Mouse (Mus musculus) gonadal fat pad, adult 2 months (tissue): ENCODE data around the gene Ints6l. TPM values are rescaled to one million over a fixed set of nuclear protein-coding genes. Genes with fewer than 3 reads are reported as not detected.
"Not testable (repeated sequence)": the region's sequence is repeated elsewhere in the genome, so short reads cannot be mapped to it uniquely, and the experiment has no call there.

ENCODE experiments used
- DNase-seq: peaks from one replicate; pipeline ENCODE4 v3.0.0-alpha.2; 2012; ENCODE audit warnings: low read depth
- polyA plus RNA-seq: library from polyadenylated mRNA; depleted of rRNA; stranded (reverse); fragments of >200 nt; gene quantifications from 2 replicates; pipeline ENCODE4 v1.2.3, GENCODE M21; 2012; rRNA removed

Ints6l gene
- polyA plus RNA-seq: 21.5 and 26.9 TPM in 2 replicates

DNA sequence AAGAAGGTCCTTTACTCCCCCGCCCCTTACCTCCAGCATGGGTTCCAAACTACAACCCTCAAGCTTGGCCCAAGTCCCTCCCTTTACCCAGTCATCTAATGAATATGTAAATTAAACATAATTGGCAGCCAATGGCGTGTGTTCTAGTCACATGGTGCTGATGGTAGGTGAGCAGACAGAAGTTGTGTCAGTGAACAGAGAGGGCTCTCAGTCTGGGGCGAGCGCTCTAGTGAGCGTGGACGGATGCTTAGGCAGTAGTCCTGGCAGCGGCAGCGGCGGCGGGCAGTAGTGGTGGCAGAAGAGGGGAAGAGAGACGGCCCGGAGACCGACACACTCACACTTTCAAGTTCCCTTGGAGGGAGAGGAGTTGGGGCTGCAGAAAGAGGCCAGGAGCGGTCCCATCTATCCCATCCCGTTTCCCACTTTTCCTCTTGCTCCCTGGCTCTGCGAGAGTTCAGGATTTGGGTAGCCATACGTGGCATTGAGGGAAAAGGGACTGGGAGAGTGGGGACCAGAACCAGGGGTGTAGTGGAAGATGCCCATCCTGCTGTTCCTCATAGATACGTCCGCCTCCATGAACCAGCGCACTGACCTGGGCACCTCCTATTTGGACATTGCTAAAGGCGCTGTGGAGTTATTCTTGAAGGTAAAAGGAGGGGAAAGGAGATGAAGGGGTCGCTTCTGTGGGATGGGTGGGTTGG, at the start of gene Ints6l:
TSS of gene Ints6l (plus strand) at position 187 of the 701 bp plus-strand sequence.
- DNase-seq: no peak

DNA sequence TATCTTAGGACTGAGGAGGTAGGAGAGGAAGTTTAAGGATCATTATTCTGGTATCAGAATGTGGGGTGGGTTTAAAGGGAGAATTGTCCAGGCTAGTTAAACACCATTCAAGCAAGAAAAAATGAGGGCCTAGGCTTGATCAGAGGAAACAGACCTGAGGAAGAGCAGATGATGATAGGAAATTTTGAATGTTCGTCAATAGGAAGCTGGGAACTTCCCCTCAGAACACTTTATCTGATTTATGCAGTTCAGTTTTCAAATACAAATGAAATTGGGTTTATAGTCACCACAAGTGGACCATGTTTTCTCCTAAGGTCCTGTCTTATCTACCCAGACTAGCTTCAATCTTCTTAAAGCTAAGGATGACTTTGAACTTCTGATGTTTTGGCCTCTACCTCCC, 49.2 kb upstream of the Ints6l start:
- no peak for DNase-seq

DNA sequence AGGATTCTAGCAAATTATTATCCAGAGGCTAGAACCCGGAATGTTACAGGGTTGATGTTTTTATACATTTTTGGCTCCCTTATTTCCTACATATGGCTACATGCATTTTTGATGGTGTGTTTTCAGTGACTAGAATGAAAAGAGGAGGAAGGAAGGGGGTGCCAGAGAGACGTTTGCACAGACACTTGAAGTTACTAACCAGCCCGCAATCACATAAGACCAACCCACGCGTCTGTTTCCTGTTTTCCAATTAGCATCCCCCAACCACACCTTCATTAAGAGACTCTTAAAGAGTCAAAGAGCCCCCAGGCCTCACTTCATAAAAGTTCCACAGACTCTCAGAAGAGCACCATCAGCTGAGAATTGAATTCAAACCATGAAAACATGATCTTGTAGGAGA, 48.5 kb upstream of the Ints6l start:
- no peak for DNase-seq

DNA sequence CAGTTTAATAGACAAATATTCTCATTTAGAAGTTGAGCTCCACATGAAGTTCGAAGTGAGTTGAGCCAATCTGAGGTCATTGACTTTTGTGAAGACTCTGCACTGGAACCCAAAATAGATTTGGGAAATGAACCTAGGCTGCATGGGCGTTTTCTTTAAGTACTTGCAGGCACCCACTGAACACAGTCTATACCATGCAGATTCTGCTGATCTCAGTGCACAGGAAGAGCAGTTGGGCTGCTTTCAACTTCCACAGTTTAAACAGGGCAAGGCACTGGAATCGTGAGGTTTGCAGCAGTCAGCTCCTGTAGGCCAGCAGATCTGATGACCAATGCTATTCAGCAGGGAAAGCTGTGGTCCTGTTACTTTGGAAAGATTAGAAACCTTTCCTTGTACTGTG, 38.4 kb upstream of the Ints6l start:
- DNase-seq: no peak

DNA sequence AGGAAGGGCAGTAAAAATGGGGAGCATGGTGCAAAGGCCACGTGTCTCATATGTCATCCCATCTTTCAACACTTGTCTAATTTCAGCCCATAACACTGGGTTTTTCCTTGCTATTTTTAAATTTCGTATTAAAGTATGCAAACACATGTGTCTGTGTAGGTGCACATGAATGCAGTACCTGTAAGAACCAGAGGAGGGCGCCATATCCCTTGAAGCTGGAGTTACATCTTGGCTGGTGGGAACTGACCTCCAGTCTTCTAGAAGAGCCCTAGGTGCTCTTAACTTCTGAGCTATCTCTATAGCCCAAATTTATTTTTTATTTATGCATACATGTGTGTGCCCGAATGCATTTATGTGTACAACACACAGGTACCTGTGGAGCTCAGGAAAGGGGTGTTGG, 37.1 kb upstream of the Ints6l start:
- DNase-seq: no peak

DNA sequence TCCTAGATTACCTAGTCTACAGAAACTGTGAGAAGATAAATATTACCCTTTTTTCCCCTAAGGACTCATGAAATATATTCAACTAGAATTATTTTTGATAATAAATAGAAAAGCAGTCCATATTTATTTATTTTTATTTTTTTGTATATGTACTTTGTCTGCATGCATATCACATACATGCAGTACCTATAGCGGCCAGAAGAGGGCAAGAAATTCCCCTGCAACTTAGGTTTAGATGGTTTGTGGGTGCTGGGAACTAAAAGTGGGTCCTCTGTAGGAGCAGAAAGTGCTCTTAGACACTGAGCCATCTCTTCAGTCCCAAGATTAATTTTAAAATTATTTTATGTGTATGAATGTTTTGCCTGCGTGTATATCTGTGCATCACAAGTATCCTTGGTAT, 24.1 kb upstream of the Ints6l start:
- DNase-seq: no peak

DNA sequence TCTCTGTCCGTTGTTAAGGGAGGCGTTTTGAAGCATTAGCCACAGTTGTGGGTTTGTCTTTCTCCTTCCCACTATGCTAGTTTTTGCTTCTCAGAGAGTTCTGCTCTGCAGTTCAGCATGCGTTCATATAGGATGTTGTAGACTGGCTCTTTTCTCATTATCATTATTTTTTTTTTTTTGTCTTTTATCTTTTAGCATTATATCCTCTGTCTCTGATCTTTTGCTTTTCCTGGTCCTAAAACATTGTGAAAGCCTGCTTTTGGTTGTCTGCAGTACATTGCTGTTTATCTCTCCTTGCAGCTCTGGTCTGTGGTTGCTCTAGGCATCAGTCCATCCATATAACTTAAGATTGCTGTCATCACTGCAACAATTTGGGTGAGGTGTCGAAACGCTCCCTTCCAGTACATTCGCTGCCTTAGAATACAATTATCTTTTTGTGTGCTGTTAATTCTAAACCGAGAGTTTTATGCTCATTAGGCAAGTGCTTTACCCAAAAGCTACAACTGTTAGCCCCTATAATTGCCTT, 18.8 kb upstream of the Ints6l start:
- DNase-seq: no peak

DNA sequence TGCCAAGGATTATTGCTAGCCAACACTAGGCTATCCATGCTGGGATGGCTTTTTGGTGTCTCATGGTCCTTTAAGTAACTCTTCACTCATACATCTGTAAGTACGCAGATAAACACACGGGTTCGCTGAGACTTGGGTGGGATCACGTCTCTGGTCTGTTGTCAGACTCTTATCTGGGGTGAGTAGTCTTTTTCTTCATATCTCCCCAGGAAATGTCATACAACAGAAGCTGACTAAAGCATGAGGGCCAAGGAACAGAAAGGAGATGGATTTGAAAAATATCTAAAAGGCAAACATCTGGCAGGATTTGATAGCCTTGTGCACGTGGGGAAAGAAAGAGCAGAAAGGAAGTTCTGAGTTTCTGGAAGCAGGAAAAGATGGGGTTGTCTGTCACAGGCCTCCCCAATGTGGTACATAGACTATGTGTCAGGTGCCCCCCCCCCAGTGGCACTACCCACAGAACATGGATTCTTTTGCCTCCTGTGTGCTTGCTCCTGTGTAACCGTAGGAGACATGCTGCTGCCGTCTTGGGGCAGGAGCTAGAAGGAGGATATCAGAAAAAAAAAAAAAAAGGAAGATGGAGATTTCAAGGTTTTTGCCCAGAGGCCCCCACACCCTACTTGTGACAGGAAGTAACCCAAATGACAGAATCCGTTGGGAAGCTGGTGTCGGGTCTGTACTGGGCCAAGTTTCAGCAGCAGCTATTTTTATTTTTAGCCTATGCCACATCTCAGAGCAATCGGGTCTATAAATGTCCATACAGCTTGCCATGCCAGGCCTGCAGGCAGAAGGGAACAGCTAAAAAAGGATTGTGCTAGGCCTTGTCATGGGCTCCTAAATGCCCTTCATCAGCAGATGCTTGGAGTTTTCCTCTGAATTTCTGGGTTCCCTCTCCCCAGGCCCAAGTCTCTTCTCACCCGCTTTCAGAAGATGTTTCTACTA, 7.9 kb upstream of the Ints6l start:
- no peak for DNase-seq

DNA sequence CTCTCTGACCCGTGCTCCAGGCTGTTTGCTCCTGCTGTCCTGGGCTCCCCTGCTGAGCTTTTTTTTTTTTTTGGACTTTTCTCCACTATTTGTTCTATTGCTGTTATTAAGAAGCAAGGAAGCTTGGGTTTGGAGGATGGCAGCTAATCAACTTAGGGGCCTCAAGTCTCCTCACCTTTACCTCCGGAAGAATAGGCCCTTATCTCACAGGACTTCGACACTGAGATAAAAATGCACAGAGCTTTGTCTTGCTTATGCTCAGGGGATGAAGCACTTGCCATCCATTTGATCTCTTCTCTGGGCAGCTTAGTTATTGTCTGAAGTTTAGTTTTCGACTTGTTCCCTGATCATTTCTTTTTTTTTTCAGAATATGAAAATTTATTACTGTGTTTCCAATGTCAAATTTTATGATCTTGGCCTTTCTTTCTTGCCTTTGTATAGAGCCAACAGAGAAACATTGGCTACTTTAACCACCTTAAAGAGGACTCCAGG, 7.1 kb upstream of the Ints6l start, which contains the start of gene Gm2174:
TSS of gene Gm2174 (plus strand) at position 442 of the 492 bp plus-strand sequence.
- DNase-seq: no peak

DNA sequence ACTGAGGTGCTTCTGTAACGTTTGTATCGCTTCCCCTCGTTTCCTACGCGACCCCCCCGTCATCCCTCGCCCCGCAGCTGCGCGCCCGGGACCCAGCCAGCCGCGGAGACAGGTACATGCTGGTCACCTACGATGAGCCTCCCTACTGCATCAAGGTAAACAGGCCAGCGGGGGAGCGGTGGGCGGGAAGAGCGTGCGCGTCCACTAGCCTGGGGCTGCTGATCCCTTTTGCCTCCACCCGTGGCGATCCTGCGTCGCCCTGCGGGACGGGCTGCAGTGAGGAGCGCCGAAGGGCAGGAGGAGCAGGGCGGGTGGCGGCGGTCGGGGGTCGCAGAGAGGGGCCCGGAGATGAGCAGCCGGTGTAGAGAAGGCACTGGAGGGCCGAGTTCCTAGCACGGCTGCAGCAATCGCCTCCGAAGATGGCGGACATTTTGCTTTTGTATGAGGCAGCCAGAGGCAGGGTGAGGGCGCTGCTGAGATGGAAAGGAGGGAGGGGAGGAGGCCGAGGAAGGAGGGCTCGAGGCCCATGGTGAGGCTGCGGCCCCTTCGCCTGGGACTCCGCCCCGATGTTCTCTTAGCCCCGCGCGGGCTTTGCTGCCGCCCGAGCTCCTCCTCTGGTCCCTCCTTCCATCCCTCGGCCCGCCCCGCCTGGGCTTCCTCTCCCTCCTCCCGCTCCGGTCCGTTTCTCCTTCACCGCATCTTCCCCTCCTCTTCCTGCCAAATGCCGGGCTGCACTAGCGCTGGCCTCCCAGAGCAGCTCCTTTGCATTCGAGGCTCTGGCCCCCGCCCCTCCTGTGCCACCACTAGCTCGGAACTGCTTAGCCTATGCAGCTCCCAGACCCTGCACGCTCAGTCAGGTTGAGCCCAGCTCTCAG, 952 bp downstream of the Ints6l start:
- DNase-seq: no peak

DNA sequence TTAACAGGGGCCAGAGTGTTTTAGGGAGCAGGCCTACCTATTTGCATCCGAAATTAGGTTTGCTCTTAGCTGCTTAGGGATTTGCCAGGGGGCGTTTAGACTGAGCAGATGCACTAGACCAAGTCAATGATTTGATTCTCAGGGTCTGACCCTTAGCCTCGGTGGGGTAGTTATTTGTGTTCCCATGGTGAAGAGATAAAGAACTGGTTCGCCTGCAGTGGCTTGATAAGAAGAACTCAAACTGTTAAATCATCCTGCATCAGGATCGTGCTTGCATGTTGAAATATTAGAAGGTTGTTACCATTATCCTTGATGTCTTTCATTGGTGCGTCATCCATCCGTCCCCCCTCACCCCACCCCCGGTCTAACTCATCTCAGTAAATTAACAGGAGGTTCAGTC, 1.7 kb downstream of the Ints6l start:
- no peak for DNase-seq

DNA sequence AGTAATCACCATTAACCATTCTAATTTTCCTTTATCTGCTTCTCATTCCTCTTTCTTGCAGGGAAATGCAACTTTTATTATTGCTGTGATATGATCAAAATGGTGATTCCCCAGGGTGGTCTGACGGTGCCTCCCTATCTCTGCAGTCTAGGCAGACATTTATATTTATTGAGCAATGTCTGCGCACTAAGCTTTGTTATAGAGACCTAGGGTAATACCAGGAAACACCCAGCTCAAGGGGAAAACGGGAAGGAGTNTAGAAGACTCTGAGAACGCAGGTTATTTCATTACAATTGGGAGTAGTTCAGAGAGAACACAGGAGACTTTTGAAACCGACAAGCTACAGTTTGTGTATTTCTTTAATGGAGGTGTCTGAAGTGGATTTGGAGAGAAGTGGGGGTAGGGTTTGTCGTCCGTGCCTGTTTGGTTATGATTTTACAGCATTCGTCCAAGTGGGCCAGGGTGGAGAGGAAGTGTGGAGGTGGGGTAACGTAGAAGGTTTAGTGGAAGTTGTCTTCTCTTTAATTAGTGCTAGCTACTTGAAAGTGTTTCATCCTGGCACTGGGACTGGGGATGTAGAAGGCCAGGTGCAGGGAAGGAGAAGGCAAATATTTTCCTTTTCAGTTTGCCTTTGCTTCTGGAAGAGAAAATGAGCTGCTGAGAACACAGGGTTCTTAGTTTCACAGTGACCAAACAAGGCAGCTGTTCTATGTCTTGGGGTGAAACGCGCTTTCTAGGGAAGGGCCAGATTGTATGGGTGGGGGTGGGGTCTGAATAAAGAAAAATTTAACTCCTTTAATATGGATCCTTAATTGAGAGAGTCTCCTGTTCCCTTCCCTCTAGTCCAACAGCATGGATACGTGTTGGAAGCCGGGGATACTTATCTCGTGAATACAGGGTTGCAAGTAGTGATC, 7.6 kb downstream of the Ints6l start:
- no peak for DNase-seq

DNA sequence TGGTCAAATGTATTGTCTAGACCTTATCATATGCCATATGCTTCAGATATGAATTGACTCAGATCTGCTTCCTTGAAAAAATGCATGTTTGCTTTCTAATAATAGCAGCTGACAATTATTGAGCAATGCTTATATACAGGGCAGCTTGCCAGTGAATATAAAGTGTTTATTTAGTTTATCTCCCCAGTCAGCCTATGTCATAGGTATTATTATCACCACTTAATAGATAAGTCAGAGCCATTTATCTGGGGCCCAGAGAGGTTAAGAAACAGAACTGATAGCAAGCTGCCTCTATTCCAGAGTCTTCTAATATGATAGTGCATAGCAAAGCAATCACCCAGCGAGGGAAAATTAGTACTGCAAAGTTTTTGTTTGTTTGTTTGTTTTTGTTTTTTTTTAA, 10.2 kb downstream of the Ints6l start:
- no peak for DNase-seq

DNA sequence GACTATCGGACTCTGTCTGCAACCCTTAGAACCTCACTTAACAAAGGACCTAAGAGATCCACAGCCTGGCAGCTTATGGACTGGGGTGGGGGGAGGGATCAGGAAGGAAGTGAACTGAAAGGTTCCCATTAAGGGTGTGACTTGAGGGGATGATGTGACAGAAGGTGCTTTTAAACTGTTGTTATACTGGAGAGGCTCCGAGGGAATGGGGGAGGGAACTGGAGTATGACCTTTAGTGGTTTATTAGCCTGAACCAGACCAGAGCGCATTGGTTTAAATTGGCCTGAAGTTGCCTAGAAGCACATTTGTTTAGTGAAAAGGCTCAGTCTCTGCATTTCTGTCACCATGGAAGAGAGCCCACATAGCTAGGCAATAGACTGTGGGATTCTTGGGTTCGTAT, 13.0 kb downstream of the Ints6l start:
- no peak for DNase-seq

DNA sequence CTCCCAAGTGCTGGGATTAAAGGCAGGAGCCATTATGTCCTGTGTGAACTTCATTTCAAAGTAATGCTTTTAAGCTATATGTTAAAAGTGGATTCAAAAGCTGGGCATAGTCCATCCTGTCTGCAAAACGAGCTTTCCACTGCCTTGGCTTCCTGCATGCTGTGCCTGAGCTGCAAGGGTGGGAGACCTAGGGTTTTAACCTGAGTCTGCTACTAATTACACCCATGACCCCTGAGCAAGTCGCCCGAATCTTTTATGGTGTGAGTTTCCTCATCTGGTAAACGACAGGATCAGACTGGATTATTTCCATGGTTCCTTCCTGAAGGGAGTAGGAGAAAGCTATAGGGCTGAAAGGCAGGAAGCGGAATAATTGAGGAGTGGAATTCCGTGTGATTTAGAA, 13.8 kb downstream of the Ints6l start:
- DNase-seq: no peak

DNA sequence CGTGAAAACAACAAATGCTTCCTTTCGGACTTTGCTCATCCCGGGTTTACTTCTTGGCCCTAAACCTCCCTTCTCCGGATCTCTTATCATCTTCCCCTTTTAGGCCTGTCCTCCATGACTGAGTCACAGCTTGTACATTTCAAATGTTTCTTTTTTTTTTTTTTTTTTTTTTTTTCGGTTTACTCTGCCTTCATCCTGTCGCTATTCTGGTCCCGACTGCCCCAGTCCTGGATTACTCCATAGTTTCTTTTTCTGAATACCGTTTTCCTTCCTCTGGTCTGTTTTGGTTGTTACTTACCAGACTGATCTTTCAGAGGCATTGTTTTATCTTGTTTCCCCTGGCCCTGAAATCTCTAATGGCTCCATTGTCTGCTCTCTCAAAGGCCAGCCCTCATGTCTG, 19.4 kb downstream of the Ints6l start:
- no peak for DNase-seq

DNA sequence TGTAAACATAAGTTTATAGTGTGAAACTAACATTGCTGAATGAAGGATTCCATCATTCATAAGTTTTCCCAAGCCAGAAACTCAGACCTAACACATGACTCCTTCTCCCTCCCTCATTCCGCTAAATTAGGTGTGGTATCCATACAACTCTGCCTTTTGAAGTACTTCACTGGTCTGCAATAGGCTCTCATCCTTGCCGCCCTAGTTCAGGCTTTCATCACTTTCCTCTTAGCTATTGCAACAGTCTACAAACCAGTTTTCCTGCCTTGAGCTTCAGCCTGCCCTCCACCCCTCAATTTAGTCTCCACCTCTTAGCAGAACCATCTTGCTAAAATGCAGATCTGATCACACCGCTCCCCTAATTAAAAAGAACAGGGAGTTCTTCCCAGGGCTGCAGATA, 22.9 kb downstream of the Ints6l start:
- DNase-seq: no peak

DNA sequence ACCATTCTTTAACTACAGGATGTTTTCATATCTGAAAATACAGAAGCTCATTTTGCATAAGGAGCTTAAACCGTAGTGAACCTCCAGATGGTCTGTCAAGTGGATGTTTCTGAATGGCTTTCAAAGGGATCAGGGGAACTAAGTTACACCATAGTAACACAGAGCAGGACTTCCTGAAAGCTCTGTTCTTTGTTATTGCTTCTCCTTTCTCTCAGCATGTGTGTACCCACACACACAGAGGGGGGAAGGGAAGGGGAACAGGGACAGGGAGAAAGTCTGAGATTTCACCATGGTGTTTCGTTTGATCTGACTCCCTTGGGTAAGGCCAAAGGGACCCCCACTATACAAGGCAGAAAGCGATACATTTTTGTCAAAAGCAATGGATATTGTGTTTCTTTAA, 27.2 kb downstream of the Ints6l start:
- DNase-seq: no peak

DNA sequence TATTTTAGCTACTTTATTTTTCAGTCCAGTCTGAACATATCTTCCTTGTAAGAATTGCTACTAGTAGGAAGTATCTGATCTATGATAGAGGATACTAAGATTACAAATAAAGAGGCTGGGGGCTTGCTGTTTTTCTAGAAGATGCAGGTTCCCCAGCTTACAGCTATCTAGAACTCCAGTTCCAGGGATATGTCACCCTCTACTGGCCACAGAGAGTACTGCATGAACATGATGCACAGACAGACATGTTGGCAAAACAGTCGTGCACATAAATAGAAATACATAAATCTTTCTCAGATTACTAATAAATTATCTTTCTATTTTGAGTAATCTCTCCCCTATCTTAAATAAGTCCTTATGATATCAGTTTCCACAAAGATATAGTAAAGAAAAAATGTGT, 35.1 kb downstream of the Ints6l start:
- DNase-seq: no peak

DNA sequence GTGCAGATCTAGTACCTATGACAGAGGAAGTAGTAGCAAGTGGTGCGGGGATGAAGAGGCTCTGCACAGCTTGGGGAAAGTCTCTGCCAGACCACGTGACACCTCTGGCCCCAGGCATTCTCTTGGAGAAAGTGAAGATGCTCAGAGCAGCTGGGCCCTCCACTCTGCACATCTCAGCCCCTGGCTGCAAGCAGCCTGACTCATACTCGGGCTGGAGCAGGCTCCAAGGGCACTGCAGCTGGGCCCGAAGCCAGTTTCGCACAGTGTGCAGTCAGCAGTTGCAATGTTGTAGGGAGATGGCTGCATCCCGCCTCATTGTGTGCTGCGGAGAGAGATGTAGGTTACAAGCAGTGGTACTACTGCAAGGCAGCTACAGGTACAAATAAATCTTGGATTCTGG, 42.6 kb downstream of the Ints6l start:
- no peak for DNase-seq

DNA sequence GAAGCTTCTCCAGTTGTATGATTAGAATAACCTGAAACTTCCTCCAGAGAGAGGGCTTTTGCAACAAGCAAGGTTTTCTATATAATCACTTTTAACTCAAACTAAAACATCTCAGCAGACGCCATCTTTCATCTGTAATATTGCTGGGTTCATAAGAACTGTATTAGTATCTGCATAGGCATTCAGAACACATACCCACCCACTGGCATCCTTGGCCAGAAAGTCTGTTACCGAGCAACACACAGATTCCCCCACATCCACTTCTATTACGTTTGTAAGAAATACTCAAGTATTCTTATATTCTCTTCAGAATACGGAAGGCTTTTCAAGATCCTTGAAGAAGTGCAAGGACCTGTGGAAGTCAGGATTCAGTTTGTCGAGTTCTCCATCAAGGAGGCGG, 69.8 kb downstream of the Ints6l start, which contains the start of gene Gm10477:
TSS of gene Gm10477 (plus strand) at position 301 of the 400 bp plus-strand sequence.
- DNase-seq: not testable (repeated sequence)
